Mouse (Mus musculus) spleen, adult 18-20 months (tissue): ENCODE measurements around the gene Rmi2.

ENCODE experiments used
- DNase-seq, 2 experiments: peaks; one replicate each; pipeline ENCODE4 v3.0.0; 2022; ENCODE audit warnings: mixed read lengths in 2 of 2

The Rmi2 gene

DNA sequence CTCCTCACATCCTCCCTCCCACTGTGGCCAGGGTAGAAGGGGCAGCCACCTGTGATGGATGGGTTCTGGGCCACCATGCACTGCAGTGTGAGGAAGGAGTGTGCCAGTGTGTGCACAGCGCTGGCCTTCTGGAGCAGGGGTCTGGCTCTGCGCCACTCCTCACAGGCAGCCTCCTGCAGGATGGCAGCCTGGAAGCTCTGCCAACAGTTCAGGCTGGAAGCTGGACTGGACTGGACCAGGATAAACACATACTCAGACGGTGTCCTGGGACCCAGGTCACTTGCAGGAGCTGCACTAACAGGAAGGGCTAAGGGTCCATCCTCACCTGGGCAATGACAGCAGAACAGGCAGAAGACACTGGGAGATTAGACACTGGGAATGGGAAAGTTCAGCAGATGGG, 98.5 kb downstream of the Rmi2 start:
- DNase-seq = no peak

DNA sequence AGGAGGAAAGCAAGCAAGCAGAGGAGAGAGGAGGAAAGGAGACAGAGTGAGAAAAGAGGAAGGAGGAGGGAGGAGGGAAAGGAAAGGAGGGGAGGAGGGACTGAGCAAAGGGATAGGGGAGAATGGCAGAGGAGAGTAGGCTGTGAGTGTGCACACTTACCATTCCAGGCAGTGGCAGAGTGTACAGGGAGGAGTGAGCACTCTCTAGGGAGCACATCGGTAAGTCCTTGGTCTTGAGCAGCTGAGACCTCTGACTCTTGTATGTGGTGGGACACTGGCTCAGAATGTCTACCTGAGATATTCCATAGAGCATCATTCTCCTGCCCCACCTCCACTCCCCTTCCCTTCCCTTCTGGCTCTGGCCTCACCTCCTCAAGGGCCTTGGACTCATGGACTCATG, 99.2 kb downstream of the Rmi2 start:
- no peak for DNase-seq

DNA sequence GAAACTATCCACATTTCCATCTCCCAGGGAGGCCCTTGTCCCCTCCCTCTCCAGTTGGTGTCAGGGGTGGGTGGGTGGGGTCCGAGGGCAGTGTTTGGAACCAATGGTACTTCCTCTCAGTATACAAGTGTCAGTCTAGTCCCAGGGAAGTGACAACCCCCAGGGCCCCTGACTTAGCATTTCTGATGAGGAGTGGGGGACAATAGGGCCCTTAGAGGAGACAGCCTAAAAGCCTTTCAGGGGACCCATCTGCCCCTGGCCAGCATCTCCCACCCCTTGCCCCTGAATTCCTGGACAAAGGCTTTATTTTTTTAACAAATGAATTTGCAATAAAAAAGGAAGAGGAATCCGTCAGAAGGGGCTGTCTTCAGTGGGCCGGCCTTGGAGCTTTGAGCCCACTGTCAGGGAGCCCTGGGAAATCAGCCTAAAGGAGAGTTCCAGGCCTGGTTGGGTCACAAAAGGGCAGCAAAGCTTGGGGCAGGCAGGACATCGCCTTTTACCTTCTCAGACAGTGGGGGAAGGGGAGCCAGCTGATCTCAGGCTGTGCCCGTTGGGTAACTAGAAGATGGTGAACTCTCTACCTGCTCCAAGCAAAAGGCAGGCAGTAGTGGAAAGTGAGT, 102.0 kb downstream of the Rmi2 start:
- no peak for DNase-seq

DNA sequence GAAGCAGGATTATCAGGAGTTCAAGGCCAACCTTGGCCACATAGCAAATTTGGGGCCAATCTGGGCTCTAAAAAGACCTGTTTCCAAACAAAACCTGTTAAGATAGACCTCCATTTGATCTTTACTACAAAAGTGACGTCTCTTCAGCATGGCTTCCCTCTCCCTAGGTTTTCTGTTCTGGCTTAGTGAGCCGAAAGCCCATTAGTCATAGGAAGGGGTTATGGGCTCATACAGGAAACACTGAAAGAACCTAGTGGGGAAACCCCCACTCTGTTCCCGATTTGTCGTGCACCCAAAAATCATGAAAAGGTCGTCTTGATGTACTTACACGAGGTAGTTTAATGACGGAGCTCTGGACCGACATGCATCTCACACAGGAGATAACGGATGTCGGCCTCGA, 102.6 kb downstream of the Rmi2 start:
- DNase-seq = no peak

DNA sequence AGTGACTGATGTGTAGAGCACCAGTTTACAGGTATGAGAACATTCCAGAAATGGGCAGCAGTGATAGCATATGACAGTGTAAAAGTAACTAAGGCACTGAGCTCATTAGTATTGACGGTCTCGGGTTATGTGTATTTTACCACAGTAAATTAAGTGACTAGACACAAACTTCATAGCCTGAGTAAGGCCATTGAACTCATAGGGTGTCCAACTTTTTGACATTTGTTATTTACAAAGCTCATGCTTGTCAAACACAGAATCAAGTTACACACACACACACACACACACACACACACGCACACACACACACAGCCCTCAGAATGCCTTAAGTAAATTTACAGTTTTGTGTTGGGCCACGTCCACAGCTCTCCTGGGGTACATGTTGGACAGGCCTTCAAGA, 105.1 kb downstream of the Rmi2 start:
- DNase-seq = no peak

DNA sequence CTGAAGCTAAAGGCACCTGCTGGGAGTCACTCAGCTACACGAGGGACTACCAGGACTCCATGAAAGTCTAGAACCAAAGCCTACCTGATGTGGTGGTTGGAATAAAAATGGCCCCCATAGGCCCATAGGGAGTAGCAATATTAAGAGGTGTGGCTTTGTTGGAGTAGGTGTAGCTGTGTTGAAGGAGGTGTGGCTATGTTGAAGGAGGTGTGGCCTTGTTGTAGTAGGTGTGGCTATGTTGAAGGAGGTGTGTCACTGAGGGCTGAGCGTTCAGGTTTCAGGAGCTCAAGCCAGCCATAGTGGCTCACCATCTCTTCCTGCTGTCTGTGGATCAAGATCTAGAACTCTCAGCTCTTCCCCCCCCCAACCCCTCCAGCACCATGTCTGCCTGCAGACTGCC, 105.8 kb downstream of the Rmi2 start:
- no peak for DNase-seq
